In the genomic region with DNA sequence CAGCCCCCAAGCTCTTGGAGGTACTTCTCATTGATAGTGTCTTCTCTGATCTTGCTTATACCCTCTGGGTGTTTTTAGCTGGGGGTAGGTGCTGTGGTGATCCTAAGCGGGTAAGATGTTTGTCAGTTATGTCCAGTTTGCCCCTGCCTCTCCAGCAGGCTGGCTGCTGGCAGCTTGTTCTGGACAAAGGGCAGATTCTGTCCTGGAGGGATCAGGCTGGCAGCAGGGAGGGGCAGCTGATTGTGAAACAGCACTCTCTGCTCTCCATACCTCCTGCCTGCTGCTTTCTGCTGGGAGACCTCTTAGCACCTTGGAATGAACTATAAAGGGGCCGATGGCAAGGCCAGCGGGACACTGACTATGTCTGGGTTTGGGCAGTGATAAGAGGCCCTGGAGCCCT, we compare ENCODE assay signal across 13 mouse cellular contexts.
DNase-seq lines count a peak whose midpoint lies in the region; ATAC-seq lines count a peak whose summit lies in the region.
"Had no signal": no experiment of that assay in that cellular context is flagged by ENCODE, and none has a peak within 500 bp of the region (broad histone marks: within the 10 kb centered on the region; RNA-seq: fewer than 3 reads in every experiment).

No protein-coding gene starts in this region.

- no peak overlapping the region for H3K4me2 ChIP-seq in kidney, embryonic 14.5 days (replicated peaks; ENCODE audit: low read depth, low read length)
- H3K4me2 ChIP-seq in forebrain, embryonic 11.5 days (ENCODE audit: low read depth, low read length, severe bottlenecking), result no peak overlapping the region
- H3K4me2 ChIP-seq in midbrain, embryonic 13.5 days (replicated peaks), result no peak overlapping the region
- H3K4me2 ChIP-seq: heart, embryonic 11.5 days had no signal

- H3K9me3 ChIP-seq in kidney, embryonic 14.5 days (ENCODE audit: control insufficient read depth, low read length), result no peaks in the 10 kb centered on the region
- no peaks in the 10 kb centered on the region for H3K9me3 ChIP-seq in forebrain, embryonic 11.5 days (ENCODE audit: control insufficient read depth, low read length)
- H3K9me3 ChIP-seq in midbrain, embryonic 13.5 days, result no peaks in the 10 kb centered on the region

- no peak overlapping the region for H3K27ac ChIP-seq in kidney, embryonic 14.5 days (ENCODE audit: low read depth, low read length)
- H3K27ac ChIP-seq in forebrain, embryonic 11.5 days (ENCODE audit: low read depth, low read length), result peak overlapping the region; percentile 80; the same call in 1 of the 2 replicates
- H3K27ac ChIP-seq in midbrain, embryonic 13.5 days, result peak overlapping the region; percentile 59

- 0 out of 2 replicates have a peak, but pooled peaks cover 10% of the 10 kb centered on the region for H3K4me1 ChIP-seq in kidney, embryonic 14.5 days (ENCODE audit: control insufficient read depth, insufficient read depth, low read length)
- peaks cover 37% of the 10 kb centered on the region for H3K4me1 ChIP-seq in forebrain, embryonic 11.5 days (replicated peaks; ENCODE audit: control insufficient read depth, insufficient read depth, low read length)
- H3K4me1 ChIP-seq in midbrain, embryonic 13.5 days (replicated peaks), result peaks cover 60% of the 10 kb centered on the region

- WGBS in kidney, embryonic 14.5 days, result 42% methylated on average over 3 of the region's 3 CpGs
- 77% methylated on average over 3 of the region's 3 CpGs for WGBS in forebrain, embryonic 11.5 days
- WGBS in midbrain, embryonic 13.5 days, result 67% methylated on average over 3 of the region's 3 CpGs

- H3K4me3 ChIP-seq in kidney, embryonic 14.5 days (ENCODE audit: low read length), result no peak overlapping the region
- no peak overlapping the region for H3K4me3 ChIP-seq in forebrain, embryonic 11.5 days (ENCODE audit: low read depth, low read length)
- no peak overlapping the region for H3K4me3 ChIP-seq in midbrain, embryonic 13.5 days (replicated peaks)

- no peak overlapping the region for H3K9ac ChIP-seq in kidney, embryonic 14.5 days (ENCODE audit: low read depth, low read length)
- H3K9ac ChIP-seq in forebrain, embryonic 11.5 days (ENCODE audit: low read length), result no peak overlapping the region; the same call in 1 of the 2 replicates
- no peak overlapping the region for H3K9ac ChIP-seq in midbrain, embryonic 13.5 days (replicated peaks)

- ATAC-seq in kidney, embryonic 14.5 days (ENCODE audit: low FRiP score, low TSS enrichment), result no peak
- ATAC-seq in forebrain, embryonic 11.5 days (replicated peaks; ENCODE audit: low FRiP score), result no peak
- no peak for ATAC-seq in midbrain, embryonic 13.5 days
- ATAC-seq: CD4-positive, CD25-positive, alpha-beta regulatory T cell, adult 4 months had no signal

- peak; percentile 63 for DNase-seq in kidney, adult 18-20 months
- no peak for DNase-seq in forebrain, embryonic 11.5 days (ENCODE audit: low spot score)
- DNase-seq in kidney, adult 8-10 months, result peak; percentile 54 to 58
- DNase-seq in cerebellum, postnatal 4 days (ENCODE audit: low spot score in 2 of 2), result no peak
- DNase-seq in gastrocnemius, postnatal 36 days, result no peak
- no peak for DNase-seq in T-cell, adult 2 months (ENCODE audit: low spot score)
- DNase-seq: cerebellum, adult 11 months; lung, adult 2 months; spleen, adult 18-20 months had no signal

- H3K27me3 ChIP-seq in kidney, embryonic 14.5 days (ENCODE audit: control insufficient read depth, insufficient read depth, low read length), result peaks cover 9% of the 10 kb centered on the region
- H3K27me3 ChIP-seq in forebrain, embryonic 11.5 days (ENCODE audit: control insufficient read depth, insufficient read depth, low read length), result no peaks in the 10 kb centered on the region
- H3K27me3 ChIP-seq in midbrain, embryonic 13.5 days, result peaks cover 7% of the 10 kb centered on the region

- no peaks in the 10 kb centered on the region for H3K36me3 ChIP-seq in kidney, embryonic 14.5 days (ENCODE audit: control insufficient read depth, insufficient read depth, low read length)
- H3K36me3 ChIP-seq in forebrain, embryonic 11.5 days (ENCODE audit: control insufficient read depth, insufficient read depth, low read length), result no peaks in the 10 kb centered on the region
- H3K36me3 ChIP-seq in midbrain, embryonic 13.5 days, result no peaks in the 10 kb centered on the region

- intact Hi-C loops in gastrocnemius, postnatal 36 days (cut with DNase I), result no loop called here

Comparison
In these comparisons a context has a peak if more than half of its experiments do, and no peak if none do; other contexts are left out.
1. DNase-seq: peak in kidney, adult 18-20 months (single experiment) and kidney, adult 8-10 months (2 of 2); none in forebrain, embryonic 11.5 days (single experiment), cerebellum, postnatal 4 days (0 of 2), gastrocnemius, postnatal 36 days (0 of 2) and T-cell, adult 2 months (single experiment).